Mouse (Mus musculus) MN1 (cell line): ENCODE measurements around the gene Tfeb.

Source experiments
- DNase-seq: peaks from one replicate; pipeline ENCODE4 v3.0.0-alpha.2; 2016; ENCODE audit warnings: low spot score

Tfeb gene

GRCm38 (mm10) chr17:47788996-47789395 is 52.2 kb downstream of the Tfeb start:
- DNase-seq = no peak

DNA sequence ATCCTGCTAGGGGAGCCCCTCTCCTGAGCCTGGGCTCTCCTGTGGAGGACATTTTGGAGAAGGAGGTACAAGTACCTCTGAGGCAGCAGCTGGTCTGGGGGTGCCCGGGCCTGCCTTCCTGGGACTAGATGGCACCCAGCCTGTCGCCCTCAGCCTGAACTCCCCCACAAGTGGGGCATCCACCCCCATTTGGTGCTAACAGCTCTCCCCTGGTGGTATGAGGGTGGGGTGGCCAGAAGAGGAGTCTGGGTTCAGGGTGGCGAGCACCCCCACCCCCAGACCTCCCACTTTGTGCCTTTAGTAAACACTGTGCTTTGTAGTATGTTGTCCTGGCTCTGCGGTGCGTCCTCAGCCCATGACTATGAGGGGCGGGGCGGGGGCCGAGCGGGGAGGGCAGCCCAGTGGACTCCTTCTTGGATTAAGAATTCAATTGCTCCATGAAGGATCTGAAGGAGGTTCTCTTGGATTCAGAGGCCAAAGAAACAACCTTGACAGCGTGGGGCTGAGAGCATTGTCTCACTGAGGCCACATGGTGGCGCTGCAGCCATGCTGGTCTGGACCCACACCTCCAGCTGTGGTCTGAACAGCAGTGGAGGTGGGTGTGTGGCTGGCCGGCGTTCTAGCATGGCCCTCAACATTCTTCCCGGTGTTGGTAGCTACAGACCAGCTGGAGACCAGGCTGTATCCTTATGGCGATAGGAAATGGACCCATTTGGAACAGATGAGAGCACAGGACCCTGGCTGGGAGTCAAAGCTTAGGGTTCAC is 55.5 kb downstream of the Tfeb start:
- DNase-seq = peak; percentile 81

DNA sequence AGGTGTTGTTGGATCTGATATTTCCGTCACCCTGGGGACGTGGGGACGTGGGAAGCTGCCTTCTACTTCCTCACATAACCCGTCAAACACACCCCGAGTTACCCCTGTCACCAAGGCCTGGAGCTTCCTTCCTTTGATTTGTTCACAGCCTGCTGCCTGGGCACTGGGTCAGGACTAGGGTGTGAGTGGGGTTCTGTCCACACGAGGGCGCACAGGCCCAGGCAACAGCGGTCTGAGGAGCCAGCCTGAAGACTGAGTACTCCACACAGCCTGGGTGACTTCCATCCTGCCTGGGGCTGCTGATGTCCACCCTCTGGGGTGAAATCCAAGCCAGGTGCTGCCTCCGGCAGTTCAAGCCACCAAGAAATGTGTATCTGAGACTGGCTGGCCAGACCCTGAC is 56.5 kb downstream of the Tfeb start:
- peak; percentile 84 for DNase-seq

GRCm38 (mm10) chr17:47795446-47795845 is 58.6 kb downstream of the Tfeb start:
- DNase-seq = peak; percentile 53

- DNase-seq = peak; percentile 27
Measured at GRCm38 (mm10) chr17:47796156-47796816, 59.5 kb downstream of the Tfeb start.

GRCm38 (mm10) chr17:47796968-47797367 is 60.1 kb downstream of the Tfeb start:
- DNase-seq = no peak

- DNase-seq = no peak
Measured at GRCm38 (mm10) chr17:47797383-47797782, 60.6 kb downstream of the Tfeb start.

DNA sequence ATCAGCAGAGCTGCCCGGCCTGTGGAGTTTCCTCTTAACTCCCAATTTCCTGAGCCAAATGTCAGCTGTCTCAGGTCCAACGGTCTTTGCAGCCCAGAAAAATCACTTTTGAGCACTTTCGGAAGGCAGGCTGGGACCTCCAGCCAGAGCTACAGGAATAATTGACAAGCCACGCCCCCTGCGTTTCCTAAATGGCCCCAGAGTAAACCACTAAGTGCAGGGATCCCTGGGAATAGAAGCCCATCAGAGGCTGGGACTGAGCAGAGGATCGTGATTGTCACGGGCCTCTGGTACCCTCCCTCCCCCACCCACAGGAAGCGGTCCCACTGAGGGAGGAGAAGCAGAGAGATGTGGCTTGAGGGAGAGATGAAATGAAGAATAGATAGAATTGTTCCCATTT is 66.0 kb downstream of the Tfeb start:
- peak; percentile 31 for DNase-seq

GRCm38 (mm10) chr17:47803662-47804061 is 66.8 kb downstream of the Tfeb start:
- no peak for DNase-seq

GRCm38 (mm10) chr17:47805047-47805835 is 68.4 kb downstream of the Tfeb start:
- DNase-seq = no peak

DNA sequence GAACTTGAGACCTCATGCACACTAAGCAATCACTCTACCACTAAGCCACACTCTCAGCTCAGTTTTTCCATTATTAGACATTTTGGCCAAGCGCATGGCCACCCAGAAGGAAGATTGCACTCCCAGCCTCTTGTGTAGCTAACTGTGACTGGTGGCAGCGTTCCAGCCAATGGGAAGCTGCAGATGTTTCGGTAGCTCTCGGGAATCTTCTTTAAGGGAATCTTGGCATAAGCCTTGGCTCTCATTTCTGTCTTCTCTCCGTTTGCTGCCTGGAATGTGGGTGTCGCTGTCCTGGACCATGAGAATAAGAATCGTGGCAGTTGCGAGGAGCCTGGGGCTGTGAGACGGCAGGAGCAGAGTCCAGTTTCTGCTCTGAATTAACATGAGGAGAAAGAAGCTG is 69.4 kb downstream of the Tfeb start:
- no peak for DNase-seq

- DNase-seq = no peak
Measured at GRCm38 (mm10) chr17:47811265-47811800, 74.5 kb downstream of the Tfeb start.

- no peak for DNase-seq
Measured at GRCm38 (mm10) chr17:47812200-47812599, 75.4 kb downstream of the Tfeb start.

GRCm38 (mm10) chr17:47813616-47814015 is 76.8 kb downstream of the Tfeb start:
- DNase-seq = no peak

- no peak for DNase-seq
Measured at GRCm38 (mm10) chr17:47814496-47814895, 77.7 kb downstream of the Tfeb start.

GRCm38 (mm10) chr17:47815446-47815845 is 78.6 kb downstream of the Tfeb start:
- DNase-seq = no peak

- no peak for DNase-seq
Measured at GRCm38 (mm10) chr17:47818038-47818725, 81.4 kb downstream of the Tfeb start.

GRCm38 (mm10) chr17:47821339-47821738 is 84.5 kb downstream of the Tfeb start:
- no peak for DNase-seq

GRCm38 (mm10) chr17:47831161-47831560 is 94.3 kb downstream of the Tfeb start:
- DNase-seq = no peak

GRCm38 (mm10) chr17:47831772-47832171 is 94.9 kb downstream of the Tfeb start:
- DNase-seq = no peak

GRCm38 (mm10) chr17:47832501-47833028 is 95.7 kb downstream of the Tfeb start:
- DNase-seq = no peak
